Mouse (Mus musculus): ENCODE measurements around the gene Arhgap29.

DNA sequence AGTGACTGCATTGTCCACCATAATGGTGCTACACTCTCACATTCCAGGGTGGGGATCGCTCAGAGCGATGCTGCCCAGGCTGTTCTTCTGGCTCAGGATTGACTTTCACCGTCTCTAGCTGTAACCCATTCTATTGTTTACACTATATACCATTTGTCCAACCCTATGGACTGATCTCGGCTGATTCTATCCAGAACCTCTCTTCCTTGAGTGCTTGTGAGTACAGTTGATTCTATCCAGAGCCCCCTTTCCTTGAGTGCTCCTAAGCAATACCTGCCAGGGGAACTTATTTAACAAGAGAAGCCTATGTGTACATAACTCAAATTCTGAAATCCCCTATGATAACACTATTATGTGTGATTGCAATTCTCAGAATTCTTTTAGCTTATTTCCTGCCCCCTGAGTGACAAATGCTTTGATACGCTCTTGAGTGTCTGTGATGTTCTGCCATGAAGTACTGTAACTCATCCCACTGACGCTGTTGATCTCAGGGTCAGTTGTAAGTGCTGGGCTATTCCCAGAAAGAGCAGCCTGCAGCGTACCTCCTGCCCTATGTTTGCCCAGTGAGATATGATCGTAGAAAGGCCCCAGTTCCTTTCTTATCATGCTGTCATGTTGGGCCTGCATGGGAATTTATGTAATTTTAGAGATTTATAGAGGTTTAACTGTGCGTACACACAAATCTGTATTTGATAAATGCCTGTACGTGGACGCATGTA, 27.4 kb upstream of the Arhgap29 start:
- TF ChIP-seq CTCF (IDR thresholded peaks at IDR 0.05; ENCODE audit: low read depth, low read length), result no peak
- no peak for TF ChIP-seq POLR2A (IDR thresholded peaks at IDR 0.05; ENCODE audit: extremely low read depth, insufficient read depth, low read length)
